Mouse (Mus musculus): ENCODE measurements around the gene Apbb2. TPM values are rescaled to one million over a fixed set of nuclear protein-coding genes. Genes with fewer than 3 reads are reported as not detected.

Apbb2 gene
- polyA plus RNA-seq, 1 experiment: 71.9 TPM

DNA sequence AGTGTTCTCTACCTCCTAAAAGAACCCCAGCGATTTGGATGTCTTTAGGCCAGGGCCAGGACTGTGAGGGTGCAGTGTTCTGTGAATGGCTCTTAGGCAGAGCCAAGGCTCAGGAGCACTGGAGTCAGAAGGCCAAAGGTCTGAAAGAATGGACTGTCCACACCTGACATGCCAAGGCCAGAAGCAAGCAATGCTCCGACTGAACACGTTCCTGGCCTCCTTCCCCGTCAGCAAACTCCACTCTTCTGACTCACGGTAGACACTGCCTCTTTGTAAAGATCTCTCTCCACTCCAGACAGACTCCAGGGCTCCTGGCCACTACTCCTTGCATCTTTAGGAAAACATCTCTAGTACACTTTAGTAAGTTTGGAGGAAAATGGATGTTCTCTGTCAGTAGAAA, 163.3 kb downstream of the Apbb2 start:
- Histone ChIP-seq H3K4me3 (ENCODE audit: insufficient read depth, low read length) (no peak overlapping the region), H3K4me1 (ENCODE audit: control insufficient read depth, insufficient read depth, low read length) (no peaks in the 10 kb centered on the region), H3K27ac (ENCODE audit: insufficient read depth, low read length) (no peak overlapping the region)
- TF ChIP-seq CTCF (IDR thresholded peaks at IDR 0.05; ENCODE audit: borderline replicate concordance, insufficient read depth, low read length) (no peak), POLR2A (IDR thresholded peaks at IDR 0.05; ENCODE audit: low read depth, low read length) (no peak)

GRCm38 (mm10) chr5:66454826-66455225, 163.8 kb downstream of the Apbb2 start:
- TF ChIP-seq CTCF (IDR thresholded peaks at IDR 0.05; ENCODE audit: borderline replicate concordance, insufficient read depth, low read length) (no peak), POLR2A (IDR thresholded peaks at IDR 0.05; ENCODE audit: low read depth, low read length) (no peak)
- Histone ChIP-seq H3K27ac (ENCODE audit: insufficient read depth, low read length) (no peak overlapping the region), H3K4me1 (ENCODE audit: control insufficient read depth, insufficient read depth, low read length) (no peaks in the 10 kb centered on the region), H3K4me3 (ENCODE audit: insufficient read depth, low read length) (no peak overlapping the region)

DNA sequence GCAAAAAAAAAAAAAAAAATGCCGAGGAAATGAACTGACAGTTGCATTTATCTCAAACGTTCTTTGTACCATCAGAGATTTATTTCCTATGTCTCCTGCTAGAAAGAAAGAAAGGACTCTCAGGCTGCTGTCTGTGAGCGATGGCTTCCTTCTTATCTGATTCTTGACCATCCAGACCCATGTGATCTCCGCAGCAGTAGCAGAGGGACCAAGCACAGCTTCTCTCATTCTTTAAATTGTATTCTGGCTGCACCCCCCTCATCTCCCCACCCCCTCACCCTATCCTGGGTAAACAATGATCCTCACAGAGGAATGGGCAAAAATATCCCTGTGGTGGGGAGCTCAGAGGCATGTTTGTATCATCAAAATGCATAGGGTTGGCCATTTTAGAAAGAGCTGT, 165.5 kb downstream of the Apbb2 start:
- Histone ChIP-seq H3K4me3 (ENCODE audit: insufficient read depth, low read length) (no peak overlapping the region), H3K27ac (ENCODE audit: insufficient read depth, low read length) (no peak overlapping the region), H3K4me1 (ENCODE audit: control insufficient read depth, insufficient read depth, low read length) (no peaks in the 10 kb centered on the region)
- TF ChIP-seq CTCF (IDR thresholded peaks at IDR 0.05; ENCODE audit: borderline replicate concordance, insufficient read depth, low read length) (no peak), POLR2A (IDR thresholded peaks at IDR 0.05; ENCODE audit: low read depth, low read length) (no peak)

DNA sequence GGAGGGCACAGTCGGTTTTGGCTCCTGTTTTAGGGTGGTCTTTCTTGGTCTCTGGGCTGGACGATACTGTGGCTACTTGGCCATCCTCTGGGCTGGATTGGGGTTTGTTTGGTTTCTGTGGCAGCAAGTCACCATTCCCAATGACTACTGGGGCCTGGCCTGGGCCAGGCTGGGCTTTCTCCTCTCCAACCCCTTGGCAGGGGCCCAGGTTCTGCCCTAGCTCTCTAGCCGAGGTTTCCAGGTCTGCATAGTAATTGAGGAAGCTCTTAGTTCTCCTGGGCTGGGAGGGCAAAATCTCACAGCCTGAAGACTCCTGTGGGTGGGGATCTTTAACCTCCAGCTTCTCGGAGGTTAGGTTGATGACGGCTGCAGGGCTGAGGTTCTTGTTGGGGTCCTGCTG, 167.0 kb downstream of the Apbb2 start:
- no peak overlapping the region for H3K27ac ChIP-seq (ENCODE audit: insufficient read depth, low read length)
- TF ChIP-seq CTCF (IDR thresholded peaks at IDR 0.05; ENCODE audit: borderline replicate concordance, insufficient read depth, low read length) (no peak), POLR2A (IDR thresholded peaks at IDR 0.05; ENCODE audit: low read depth, low read length) (no peak)
- H3K4me3 ChIP-seq (ENCODE audit: insufficient read depth, low read length): no peak overlapping the region
- H3K4me1 ChIP-seq (ENCODE audit: control insufficient read depth, insufficient read depth, low read length): no peaks in the 10 kb centered on the region

DNA sequence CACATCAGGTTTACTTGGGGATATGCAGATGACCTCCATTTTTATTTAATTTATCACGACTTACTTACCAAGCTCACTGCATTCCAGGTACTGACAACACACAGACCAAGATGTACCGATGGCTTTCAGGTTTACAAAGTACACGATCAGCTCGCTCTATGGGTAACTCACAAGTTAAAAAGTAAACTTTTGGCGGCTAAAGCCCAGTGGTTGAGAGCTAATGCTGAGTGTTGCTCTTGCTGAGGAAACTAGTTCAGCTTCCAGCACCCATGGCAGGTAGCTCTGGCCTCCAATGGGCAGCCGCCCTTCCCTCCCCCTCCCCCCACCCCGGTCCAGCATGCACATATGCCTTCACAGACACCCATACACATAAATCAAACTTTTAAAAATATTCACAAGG, 173.1 kb downstream of the Apbb2 start:
- 0 out of 2 replicates have a peak, but pooled peaks cover 4% of the 10 kb centered on the region for H3K4me1 ChIP-seq (ENCODE audit: control insufficient read depth, insufficient read depth, low read length)
- no peak for TF ChIP-seq POLR2A (IDR thresholded peaks at IDR 0.05; ENCODE audit: low read depth, low read length)
- no peak for TF ChIP-seq CTCF (IDR thresholded peaks at IDR 0.05; ENCODE audit: borderline replicate concordance, insufficient read depth, low read length)
- no peak overlapping the region for H3K4me3 ChIP-seq (ENCODE audit: insufficient read depth, low read length)
- no peak overlapping the region for H3K27ac ChIP-seq (ENCODE audit: insufficient read depth, low read length)

- Histone ChIP-seq H3K4me1 (ENCODE audit: control insufficient read depth, insufficient read depth, low read length) (0 out of 2 replicates have a peak, but pooled peaks cover 4% of the 10 kb centered on the region), H3K4me3 (ENCODE audit: insufficient read depth, low read length) (no peak overlapping the region), H3K27ac (ENCODE audit: insufficient read depth, low read length) (no peak overlapping the region)
- TF ChIP-seq POLR2A (IDR thresholded peaks at IDR 0.05; ENCODE audit: low read depth, low read length): no peak
- TF ChIP-seq CTCF (IDR thresholded peaks at IDR 0.05; ENCODE audit: borderline replicate concordance, insufficient read depth, low read length): no peak
Measured at GRCm38 (mm10) chr5:66442260-66442659, 176.3 kb downstream of the Apbb2 start.

DNA sequence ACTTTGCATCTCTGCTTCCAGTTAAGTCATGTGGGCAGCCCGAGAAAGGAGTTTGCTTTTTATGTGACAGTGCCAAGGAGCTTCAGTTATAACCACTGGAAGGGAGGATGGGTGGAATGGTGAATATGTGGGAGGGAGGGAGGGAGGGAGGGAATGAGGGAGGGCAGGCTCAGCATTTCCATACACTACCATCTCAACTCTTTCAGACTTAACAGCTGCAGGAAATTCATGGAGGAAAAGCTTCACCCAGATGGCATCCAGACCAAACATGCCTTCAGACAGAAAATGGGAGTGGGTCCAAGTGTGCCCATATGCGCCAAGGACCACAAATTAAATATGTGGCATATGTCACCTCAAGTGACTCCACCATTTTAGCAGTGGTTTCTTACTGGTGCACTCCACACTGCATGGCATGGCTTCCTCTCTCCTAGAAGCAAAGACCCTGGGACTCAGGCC, 181.8 kb downstream of the Apbb2 start:
- no peak overlapping the region for H3K4me3 ChIP-seq (ENCODE audit: insufficient read depth, low read length)
- H3K4me1 ChIP-seq (ENCODE audit: control insufficient read depth, insufficient read depth, low read length): no peaks in the 10 kb centered on the region
- no peak overlapping the region for H3K27ac ChIP-seq (ENCODE audit: insufficient read depth, low read length)
- TF ChIP-seq CTCF (IDR thresholded peaks at IDR 0.05; ENCODE audit: borderline replicate concordance, insufficient read depth, low read length) (no peak), POLR2A (IDR thresholded peaks at IDR 0.05; ENCODE audit: low read depth, low read length) (no peak)

GRCm38 (mm10) chr5:66435158-66435557, 183.4 kb downstream of the Apbb2 start:
- TF ChIP-seq CTCF (IDR thresholded peaks at IDR 0.05; ENCODE audit: borderline replicate concordance, insufficient read depth, low read length) (no peak), POLR2A (IDR thresholded peaks at IDR 0.05; ENCODE audit: low read depth, low read length) (no peak)
- Histone ChIP-seq H3K4me1 (ENCODE audit: control insufficient read depth, insufficient read depth, low read length) (no peaks in the 10 kb centered on the region), H3K4me3 (ENCODE audit: insufficient read depth, low read length) (no peak overlapping the region), H3K27ac (ENCODE audit: insufficient read depth, low read length) (no peak overlapping the region)

- TF ChIP-seq POLR2A (IDR thresholded peaks at IDR 0.05; ENCODE audit: low read depth, low read length): no peak
- no peak for TF ChIP-seq CTCF (IDR thresholded peaks at IDR 0.05; ENCODE audit: borderline replicate concordance, insufficient read depth, low read length)
- no peak overlapping the region for H3K27ac ChIP-seq (ENCODE audit: insufficient read depth, low read length)
- H3K4me3 ChIP-seq (ENCODE audit: insufficient read depth, low read length): no peak overlapping the region
- H3K4me1 ChIP-seq (ENCODE audit: control insufficient read depth, insufficient read depth, low read length): peaks cover 10% of the 10 kb centered on the region
Measured at GRCm38 (mm10) chr5:66429076-66429475, 189.5 kb downstream of the Apbb2 start.

DNA sequence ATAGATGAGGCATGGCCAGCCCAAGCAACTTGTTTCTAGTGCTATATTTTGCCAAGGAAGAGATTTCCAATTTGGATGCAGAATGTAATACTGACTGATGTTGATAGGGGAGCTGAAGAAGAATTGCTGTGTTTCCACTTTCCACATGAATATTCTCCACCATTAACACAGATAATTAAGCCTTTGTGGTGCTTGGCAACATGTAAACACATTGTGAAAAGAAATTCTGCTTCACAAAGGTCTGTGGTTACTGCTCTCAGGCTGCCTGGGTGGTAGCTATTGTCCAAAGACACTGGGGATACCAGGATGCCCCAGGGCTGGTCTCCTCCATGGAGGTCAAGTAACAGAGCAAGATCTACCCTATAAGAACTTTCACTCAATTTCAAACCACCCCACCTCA, 190.5 kb downstream of the Apbb2 start:
- Histone ChIP-seq H3K27ac (ENCODE audit: insufficient read depth, low read length) (no peak overlapping the region), H3K4me3 (ENCODE audit: insufficient read depth, low read length) (no peak overlapping the region), H3K4me1 (ENCODE audit: control insufficient read depth, insufficient read depth, low read length) (peaks cover 11% of the 10 kb centered on the region)
- no peak for TF ChIP-seq POLR2A (IDR thresholded peaks at IDR 0.05; ENCODE audit: low read depth, low read length)
- no peak for TF ChIP-seq CTCF (IDR thresholded peaks at IDR 0.05; ENCODE audit: borderline replicate concordance, insufficient read depth, low read length)

DNA sequence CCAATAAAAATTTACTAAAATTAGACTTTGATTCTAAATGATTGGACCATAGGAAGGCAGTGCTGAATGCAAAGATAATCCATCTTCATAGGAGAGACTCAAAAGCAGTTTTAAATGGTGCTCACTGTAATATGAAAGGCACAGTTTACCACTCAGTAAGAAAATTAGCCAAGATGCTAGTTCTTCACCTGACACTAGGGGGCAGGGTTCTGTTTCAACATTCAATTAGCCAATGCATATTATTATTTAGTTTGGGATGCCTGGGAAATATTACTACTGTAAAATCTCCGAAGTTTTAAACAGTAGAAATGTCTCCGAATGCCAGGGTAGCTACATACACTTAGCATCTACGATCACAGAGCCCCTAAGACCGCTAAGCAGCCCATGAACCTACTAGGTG, 194.7 kb downstream of the Apbb2 start:
- H3K27ac ChIP-seq (ENCODE audit: insufficient read depth, low read length): no peak overlapping the region
- H3K4me3 ChIP-seq (ENCODE audit: insufficient read depth, low read length): no peak overlapping the region
- peaks cover 11% of the 10 kb centered on the region for H3K4me1 ChIP-seq (ENCODE audit: control insufficient read depth, insufficient read depth, low read length)
- TF ChIP-seq CTCF (IDR thresholded peaks at IDR 0.05; ENCODE audit: borderline replicate concordance, insufficient read depth, low read length): no peak
- TF ChIP-seq POLR2A (IDR thresholded peaks at IDR 0.05; ENCODE audit: low read depth, low read length): no peak

Data from embryonic fibroblast, embryonic 13.5 days (primary cell).